Mouse (Mus musculus): ENCODE data around the gene Clec3a.

- TF ChIP-seq HCFC1 (IDR thresholded peaks at IDR 0.05; ENCODE audit: borderline replicate concordance, insufficient read depth, low read length) = no peak
- TF ChIP-seq CHD2 (IDR thresholded peaks at IDR 0.05; ENCODE audit: low read depth, low read length) = no peak
These were observed 3.7 kb downstream of the Clec3a start for GRCm38 (mm10) chr8:114421544-114421943.

All from ES-E14 (cell line).